Mouse (Mus musculus): ENCODE measurements at regions not wholly inside any gene's neighbourhood (a gene's known extent, or its start where the extent isn't known, plus 50 kb on each side); places are given as distances from the start of the nearest gene placed in this dataset.

DNA sequence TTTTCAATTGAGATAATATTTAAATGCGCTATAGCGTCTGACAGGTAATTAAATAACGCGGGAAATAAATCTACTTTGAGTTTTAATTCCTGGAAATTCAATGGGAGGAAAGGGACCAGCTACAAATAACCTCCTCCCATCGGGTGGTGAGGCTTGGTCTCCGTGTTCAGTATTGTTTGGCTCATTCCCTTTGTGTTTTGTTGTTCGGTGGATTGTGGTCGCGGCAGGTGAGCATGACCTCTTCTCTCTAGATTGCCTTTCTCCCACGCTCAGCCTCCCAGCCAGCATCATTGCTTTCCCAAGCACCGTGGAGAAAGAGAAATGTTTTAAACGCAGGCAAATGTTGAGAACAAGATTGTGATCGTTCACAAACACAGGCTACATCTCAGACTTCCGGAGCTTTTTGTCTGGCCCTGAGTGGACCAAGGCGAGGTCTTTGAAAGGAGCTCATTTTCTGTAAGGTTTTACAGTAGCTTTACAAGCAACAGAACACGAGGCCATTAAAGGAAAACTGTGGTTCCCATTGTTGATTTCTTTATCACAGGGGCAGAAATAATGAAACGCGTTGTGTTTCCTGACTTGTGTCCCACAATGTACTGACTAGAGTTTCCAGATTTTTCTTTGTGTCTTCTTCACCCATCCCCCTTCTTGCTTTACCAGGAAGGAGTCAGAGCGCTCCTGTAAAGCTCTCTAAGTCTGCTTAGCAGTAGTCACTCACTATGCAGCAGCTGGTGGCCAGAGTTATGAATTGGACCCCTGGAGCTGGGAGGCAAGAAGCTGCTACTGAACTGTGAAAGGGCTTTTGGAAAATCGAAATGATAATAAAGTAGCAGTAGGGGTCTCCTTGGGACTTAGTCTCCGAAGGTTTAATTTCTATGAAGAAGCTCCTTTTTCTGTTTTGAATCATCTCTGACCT lies 337.7 kb downstream of the Galc start:
- DNase-seq (ENCODE audit: inconsistent ontology term) = peak; percentile 24

DNA sequence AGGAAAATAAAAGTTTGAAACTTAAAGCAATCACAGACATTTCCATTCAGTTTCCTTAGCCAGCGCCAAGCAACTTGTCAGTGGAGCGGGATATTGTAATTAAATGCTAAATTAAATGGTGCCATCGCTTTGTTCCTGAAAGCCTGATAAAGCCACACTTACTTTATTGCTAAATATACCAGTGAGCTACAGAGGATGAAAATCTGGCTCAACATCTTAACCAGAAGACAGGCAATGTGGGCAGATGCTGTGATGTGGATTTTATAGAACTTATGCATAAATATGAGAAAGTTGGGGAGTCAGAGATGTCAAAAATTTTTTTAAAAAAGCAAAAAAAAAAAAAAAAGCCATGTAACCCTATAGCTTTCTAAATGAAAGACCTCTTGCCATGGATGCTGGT lies 340.8 kb downstream of the Galc start:
- DNase-seq (ENCODE audit: inconsistent ontology term) = no peak

DNA sequence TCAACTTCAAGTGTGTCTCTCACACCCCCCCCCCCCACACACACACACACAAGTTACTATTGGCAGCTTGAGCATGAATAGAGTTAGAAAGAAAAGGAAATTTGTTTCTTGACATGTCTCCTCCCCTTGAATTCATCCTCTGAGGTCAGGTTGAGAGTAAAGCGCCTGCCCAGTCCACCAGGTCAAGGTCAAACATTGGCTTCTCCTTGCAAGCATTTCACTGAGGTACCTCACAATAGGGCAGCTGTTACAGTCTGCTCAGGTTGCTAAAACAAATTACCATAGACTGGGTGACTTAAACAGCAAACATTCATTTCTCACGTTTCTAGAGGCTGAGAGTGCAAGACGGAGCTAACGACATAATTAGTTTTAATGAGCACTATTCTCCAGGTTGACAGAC lies 344.2 kb downstream of the Galc start:
- DNase-seq (ENCODE audit: inconsistent ontology term) = no peak

DNA sequence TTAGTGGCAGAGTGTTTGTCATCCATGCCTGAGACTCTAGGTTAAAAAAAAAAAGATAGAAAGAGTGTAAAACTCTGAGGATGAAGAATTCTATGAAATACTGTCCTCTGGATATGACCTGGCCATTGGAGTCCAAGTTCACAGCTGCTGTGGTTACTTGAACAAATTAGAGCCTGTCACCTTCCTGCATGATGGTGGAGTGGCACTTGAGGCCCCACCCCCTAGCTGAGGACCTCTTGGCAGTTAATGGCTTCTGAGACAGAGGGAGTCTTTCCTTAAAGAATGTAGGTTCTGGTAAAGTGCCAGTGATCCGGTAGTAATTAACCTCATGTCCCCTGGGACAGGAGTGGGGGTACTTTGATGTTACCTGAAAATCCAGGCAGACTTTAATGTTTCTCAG lies 346.5 kb downstream of the Galc start:
- DNase-seq (ENCODE audit: inconsistent ontology term) = no peak

DNA sequence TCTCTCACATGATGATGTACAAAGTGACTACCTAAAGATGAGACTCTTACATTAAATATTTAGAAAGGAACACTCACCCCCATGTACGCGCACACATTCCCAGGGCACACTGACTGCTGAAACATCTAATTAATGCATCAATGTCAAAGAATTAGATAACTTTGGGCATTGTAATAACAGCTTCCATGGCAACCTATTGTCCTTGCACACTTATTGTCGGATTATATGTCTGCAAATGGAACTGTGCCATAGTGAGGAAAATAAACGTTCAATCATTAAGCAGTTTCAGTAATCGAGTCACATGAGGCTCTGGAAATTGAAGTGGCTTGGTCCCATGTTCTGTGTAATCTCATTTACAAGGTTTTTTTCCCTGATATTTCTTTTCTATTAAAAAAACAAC lies 360.0 kb downstream of the Galc start:
- no peak for DNase-seq (ENCODE audit: inconsistent ontology term)

DNA sequence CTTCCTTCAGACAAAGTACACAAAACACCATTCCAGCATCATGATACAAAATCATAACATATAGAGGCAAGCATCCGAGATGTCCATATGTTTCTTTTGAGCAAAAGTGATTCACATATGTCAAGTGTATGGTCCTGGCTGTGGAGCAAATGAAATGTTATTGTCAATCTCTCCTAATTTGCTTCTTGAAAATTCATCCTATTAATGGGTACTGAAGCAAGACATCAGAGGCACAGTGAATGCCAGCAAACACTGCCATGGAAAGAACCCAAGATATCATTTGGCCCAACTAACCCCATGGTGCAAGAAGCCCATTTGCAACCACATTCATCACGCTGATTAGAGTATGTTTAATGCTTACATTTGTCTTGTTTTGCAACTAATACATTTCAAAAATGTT lies 361.1 kb downstream of the Galc start:
- no peak for DNase-seq (ENCODE audit: inconsistent ontology term)

DNA sequence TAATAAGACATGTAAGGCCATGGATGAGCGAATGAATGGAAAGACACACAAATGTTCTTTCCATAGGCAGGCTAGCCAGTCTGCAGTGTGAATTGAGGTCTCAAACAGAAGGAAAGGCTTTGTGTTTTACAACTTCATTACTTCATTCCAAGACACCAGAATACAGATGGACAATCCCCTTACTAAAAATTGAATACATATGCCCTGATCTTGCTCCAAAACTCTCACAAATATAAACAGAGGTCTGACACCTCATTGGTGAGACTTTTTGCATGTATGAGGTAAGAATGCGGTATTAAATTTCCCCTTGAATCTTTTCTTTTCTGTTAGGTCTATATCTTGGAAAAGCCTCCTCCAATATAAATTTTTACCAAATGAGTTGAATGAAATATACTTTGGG lies 363.3 kb downstream of the Galc start:
- DNase-seq (ENCODE audit: inconsistent ontology term) = no peak

DNA sequence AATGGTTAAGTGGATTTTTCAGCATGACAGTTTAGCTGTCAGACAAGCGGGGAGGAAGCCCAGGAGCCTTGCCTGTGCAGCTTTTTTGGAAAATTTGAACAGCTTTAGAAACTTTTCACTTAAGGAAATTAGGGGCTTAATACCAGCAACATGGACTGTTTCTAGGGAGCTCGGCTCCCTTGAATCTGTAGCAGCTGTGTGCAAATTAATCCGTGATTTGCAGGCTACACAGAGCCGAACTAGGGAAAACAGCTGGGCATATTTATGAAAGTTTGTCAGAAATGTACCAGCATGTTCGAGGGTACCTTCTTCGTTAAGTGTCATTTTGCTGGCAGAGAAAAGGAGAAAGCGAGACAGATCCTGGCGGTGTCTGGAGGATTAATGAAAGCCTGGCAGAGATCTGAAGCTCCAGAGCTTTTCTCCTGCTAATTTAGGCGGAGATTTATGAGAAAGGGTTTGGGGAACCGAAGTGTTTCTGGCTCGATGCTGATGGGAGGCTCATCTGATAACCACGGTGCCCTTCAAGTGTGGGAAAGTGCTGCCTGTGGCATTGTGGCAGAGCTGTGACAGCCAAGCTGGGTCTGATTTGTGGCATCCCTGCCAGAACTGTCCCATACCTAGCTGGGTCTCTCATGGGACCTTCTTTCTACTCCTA lies 370.3 kb downstream of the Galc start:
- no peak for DNase-seq (ENCODE audit: inconsistent ontology term)

DNA sequence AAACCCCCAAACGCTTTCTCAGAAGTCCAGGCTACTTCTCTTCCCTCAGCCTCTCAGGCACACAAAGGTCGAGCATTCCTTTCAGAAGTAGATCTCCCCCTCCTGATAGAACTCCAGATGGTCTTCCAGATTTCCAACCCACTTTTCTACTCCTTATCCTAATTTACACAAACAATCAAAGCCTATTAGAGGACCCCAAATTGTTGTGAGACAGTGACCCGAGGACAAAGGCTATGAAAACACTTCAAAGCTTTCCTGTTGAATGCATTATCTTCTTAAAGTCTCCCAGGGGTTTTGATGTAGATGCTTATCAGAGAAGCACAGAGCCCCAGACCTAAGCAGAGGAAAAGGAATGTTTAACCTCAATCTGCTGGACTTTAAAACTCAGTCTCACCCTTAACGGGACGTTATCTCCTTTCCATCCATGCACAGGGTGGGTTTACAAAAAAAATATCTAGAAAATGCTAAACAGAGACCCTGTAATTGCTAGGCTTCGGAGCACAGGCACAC lies 370.9 kb downstream of the Galc start:
- no peak for DNase-seq (ENCODE audit: inconsistent ontology term)

DNA sequence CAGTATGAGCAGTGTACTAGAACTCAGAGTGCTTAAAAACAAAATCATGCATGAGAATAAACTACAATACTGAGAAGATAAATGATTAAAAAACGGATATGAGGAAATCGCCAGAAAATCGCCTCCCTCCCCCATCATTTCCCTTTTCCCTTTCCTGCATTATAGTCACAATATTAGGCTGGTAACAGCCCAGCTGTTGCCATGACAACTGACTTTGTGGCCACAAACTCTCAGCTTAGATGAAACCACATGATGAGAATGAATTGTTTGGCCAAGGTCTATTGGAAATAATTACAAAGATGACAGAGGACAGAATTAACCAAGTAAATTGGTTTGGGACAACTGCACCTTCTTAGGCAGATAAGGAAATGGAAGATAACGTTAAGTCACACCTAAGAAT lies 376.8 kb downstream of the Galc start:
- no peak for DNase-seq (ENCODE audit: inconsistent ontology term)

DNA sequence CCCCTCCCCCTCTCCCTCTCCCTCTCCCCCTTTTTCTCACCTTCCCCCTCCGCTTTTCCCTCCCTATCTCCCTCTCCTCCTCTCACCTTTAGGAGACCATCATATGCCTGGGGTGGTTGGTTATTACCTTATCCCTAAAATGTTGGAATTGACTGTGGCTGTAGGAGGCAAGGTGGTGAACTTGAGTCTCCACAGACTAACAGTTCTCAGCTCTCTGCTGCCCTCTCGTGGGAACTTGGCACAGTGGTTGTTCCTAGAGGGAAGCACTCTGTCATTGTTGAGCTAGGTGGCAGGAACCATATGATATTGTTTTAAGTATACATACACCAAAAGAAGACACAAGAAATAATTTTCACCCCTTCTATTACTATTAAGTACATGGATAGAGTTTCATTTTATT lies 386.9 kb downstream of the Galc start:
- DNase-seq (ENCODE audit: inconsistent ontology term) = peak; percentile 52

DNA sequence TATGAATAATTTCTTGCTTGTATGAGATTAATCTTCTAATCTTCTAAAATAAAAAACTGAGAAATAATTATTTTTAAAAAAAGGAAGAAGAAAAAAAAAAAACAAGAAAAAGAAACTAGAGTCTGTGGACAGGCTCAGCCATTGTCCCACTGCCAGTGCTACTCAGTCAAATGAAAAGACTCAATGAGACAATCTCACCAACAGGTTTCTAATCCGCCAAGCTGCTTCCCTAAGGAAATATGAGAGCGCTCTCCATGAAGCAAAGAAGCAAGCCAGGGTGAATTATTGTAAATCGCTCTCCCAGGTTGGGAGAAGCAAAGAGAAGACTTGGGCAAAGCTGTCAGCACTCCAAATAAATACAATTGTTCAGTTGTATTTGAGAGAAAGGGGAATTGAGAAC lies 396.3 kb downstream of the Galc start:
- DNase-seq (ENCODE audit: inconsistent ontology term) = no peak

DNA sequence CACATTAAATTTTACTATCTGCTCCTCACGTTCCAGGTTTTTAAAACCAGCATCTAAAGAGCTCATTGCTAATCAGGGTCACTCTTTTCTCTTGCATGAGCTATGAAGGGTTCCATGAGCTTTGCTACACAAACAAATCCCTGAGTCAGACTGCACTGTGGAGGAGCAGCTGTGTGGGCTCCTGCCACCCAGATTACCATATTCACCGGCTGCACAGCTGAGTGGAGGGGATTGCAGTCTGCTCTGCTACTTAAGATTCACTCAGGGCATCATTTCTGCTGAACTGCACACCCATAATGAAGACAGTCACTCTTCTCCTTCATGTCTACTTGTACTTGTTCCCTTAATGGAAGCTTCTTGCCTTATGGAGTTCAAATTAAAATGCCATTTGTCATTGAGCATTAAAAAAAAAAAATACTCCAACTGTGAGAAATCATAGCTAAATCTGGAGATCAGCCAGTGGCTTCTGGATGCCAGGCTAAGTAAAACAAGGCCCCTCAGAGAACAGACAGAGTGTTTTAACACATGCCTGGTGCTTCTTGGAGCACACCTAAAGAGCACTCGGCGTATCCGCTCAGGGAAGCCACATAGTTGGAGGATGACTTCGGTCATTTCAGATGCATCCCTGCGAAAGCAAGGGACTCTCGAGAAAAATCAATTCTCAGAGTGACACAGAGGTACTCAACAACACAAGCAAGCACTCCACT lies 422.9 kb downstream of the Galc start:
- DNase-seq (ENCODE audit: inconsistent ontology term) = peak; percentile 76

DNA sequence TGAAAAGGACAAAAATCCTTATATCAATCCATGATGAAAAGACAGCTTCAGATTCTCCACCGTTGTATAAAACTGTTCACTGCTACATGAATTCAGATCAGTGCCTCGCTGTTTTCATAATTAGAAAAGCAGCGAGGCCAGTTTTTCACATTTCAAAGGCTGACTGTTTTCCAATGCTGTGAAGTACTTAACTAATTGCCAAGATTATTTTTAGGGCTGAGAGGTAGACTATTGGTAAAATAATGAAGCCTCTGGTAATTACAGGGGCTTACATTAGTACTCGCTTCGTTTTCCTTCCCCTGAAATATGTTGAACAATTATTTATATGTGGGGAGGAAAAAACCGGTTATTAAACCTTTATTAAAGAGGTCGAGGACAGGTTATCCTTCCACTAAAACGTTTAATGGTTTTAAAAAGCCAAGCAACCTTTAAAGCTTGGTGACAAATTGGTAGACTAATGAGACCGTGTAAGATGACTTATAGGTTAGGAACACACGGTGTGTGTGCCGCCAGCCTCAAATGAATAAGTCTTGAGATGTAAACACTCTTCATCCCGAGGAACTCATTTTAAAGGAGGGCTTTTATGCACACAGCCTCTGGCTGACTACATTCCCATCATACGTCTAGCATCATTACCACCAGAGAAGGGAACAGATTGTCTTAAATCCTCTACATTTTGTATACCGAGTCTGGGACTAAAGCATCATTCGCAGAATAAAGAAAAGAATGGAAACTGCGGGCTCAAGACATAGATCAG lies 465.7 kb downstream of the Galc start:
- no peak for DNase-seq (ENCODE audit: inconsistent ontology term)

DNA sequence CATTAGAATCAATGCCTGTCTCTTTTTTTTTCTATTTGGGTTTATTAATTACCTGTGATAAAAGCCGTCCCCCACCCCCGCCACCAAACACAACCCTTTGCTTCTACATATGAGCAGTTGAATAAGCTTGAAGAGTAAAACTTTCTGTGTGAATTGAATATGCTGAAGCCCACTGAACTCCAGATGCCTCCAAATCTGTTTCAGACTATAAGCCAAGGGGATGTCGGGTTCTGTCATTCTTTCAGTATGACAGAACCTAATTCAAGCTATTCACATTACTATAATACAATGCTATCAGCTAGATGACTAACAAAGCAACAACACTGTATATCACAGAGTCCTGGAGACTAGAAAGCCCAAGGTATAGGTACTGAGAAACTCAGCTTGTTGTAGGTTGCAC lies 475.8 kb downstream of the Galc start:
- DNase-seq (ENCODE audit: inconsistent ontology term) = no peak

DNA sequence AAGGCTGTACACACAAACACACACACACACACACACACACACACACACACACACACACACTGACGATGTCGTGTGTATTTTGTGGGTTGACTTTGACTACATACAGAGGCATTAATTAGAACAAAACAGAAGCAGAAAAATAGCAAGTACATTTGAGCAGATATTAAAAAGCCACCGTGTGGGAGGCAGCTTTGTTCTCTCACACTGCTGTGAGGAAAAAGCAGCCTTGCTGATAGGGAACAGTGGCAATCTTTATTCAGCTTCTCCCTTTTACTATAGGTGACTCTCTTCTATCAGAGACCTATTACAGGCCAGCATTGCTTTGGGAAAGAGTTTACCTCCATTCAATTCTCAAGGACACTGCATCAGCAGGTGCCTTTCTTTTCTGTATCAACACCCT lies 500.1 kb downstream of the Galc start:
- no peak for DNase-seq (ENCODE audit: inconsistent ontology term)

DNA sequence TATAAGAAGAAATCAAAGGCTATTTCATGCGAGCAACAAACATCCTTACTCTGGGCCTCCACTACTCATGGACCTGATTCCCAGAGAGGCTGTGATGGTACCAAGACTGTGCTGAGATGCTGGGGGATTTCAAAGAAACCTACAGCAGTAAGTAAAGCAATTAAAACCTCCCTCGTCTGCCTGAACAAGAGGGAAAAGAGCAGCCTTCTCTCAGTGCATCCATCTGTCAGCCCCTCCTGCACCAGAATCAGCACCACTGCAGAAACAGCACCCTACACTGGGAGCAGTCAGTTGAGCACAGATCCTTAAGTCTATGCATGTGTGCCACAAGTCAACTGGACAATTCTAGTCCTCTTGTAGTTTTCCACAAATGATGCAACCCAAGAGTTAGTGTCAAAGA lies 500.6 kb downstream of the Galc start:
- DNase-seq (ENCODE audit: inconsistent ontology term) = no peak

DNA sequence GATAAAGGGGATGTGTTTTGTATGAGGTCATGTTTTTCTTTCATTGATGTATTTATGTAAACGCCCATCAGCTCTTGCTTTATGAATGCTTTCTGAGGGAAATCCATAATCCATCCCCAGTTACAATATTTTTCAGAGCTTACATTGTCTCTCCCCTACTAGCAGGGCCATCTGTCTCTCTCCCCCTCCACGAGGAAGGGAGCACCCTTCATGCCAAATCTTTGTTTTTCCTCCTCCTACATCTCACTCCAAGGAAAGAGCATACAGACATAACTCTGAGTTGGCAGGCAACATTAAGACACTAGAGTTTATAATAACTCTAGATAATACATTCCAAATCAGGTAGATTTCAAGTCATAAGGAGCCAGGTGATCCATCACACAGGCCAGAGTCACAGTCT lies 509.1 kb downstream of the Galc start:
- no peak for DNase-seq (ENCODE audit: inconsistent ontology term)

DNA sequence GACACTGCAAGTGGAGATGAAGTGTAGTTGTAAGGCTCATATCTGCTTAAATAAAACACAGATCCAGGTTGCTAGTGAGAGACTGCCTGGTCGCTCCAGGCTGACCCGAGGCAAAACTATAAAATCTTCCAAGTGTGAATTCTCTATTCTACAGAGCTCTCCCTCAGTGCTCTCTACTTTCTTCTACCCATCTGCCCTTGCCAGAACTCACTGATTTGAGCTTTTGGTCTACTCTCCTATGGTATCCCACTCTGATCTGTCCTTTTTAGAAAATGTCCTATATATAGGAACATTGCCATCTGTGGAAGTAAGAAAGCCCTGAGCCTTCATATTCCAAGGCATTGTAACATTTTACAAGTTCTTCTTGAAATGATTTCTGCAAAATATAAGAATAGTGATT lies 518.3 kb downstream of the Galc start:
- no peak for DNase-seq (ENCODE audit: inconsistent ontology term)

DNA sequence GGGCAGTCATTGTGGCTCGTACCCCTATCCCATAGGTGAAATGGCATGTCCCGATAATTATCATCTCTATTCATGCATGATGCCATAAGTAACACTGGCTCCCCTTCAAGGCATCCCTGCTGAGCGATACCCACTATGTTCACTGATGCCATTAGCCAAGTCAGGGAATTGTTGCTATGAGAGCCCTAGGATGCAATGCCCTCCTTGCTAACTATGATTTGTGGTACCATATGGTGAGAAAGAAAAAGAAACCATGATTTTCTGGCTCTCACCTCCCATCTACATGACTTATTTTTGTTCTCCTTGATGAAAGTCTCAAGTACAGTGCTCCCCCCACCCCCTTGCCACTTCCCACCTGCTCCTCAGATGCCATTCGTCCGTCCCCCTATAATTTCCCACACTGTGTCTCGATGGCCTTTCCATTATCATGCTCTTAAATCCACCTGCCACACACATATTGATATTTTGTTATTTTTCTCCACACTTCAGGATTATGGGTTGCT lies 527.1 kb downstream of the Galc start:
- DNase-seq (ENCODE audit: inconsistent ontology term) = no peak

DNA sequence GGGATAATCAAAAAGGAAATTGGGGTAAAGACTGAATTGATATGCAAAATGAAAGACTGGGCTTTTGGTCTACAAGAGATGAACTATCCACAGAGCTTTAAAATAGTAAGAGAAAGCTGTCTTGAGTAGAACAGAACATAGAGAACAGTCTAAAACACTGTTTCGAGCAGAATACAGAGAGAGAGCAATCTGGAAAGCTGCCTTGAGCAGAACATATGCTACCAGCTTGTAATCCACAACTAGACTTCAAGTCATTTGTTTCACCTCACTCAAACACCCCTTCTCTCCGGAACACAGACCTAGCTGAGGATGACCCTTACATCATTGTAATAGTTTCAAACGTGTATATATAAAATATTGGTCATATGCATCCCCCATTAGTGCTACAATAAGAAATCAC lies 538.7 kb downstream of the Galc start:
- DNase-seq (ENCODE audit: inconsistent ontology term) = no peak

DNA sequence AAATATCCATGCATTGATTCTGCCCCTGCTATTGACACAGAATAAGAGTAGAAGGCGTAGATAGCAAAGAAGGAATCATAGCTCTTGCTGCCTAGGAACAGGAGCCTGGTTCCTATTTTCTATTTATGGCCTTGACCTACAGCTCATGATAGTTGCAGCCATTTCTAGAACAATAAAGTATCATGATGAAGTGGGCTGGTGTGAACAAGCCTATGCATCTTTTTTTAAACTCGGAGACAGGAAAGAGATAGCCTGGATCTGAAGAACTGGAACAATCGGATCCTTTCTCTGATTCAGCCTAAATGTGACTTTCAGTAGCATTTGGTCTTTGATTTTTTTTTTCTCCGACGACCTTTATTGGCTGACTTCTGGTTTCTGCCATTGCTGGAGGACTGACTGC lies 541.4 kb downstream of the Galc start:
- no peak for DNase-seq (ENCODE audit: inconsistent ontology term)
